Mouse (Mus musculus) embryonic fibroblast, embryonic 13.5 days (primary cell): ENCODE results near the gene Gtf3c1. TPM values are rescaled to one million over a fixed set of nuclear protein-coding genes. Genes with fewer than 3 reads are reported as not detected.
A peak's percentile ranks its signal among the peaks of the same experiment; 100 is the strongest.

Experiments
- H3K27ac ChIP-seq: 2 replicates; pipeline ENCODE4 v1.5.1; 2012; ENCODE audit warnings: low read length, control low read depth, inconsistent platforms; ENCODE audit not compliant: insufficient read depth
- H3K4me1 ChIP-seq: 2 replicates; pipeline ENCODE4 v1.6.1; 2011; ENCODE audit warnings: low read length; ENCODE audit not compliant: control insufficient read depth, insufficient read depth
- H3K4me3 ChIP-seq: 2 replicates; pipeline ENCODE4 v1.5.1; 2011; ENCODE audit warnings: mild to moderate bottlenecking, control low read depth, low read length; ENCODE audit not compliant: insufficient read depth
- CTCF ChIP-seq: IDR thresholded peaks from 2 replicates; pipeline ENCODE4 v1.5.1; 2011; ENCODE audit warnings: mild to moderate bottlenecking, control low read depth, low read length, moderate library complexity, borderline replicate concordance; ENCODE audit not compliant: insufficient read depth
- POLR2A ChIP-seq: IDR thresholded peaks from 2 replicates; pipeline ENCODE4 v1.6.1; 2011; ENCODE audit warnings: low read depth, mild to moderate bottlenecking, control low read depth, low read length, moderate library complexity
- polyA plus RNA-seq: library from polyadenylated mRNA; stranded (reverse); fragments of >200 nt; gene quantifications from 2 replicates; pipeline ENCODE4 v1.2.4, GENCODE M21; 2011; ENCODE audit warnings: low read depth; ENCODE audit not compliant: missing spikeins, insufficient read length

Gtf3c1 gene
- polyA plus RNA-seq, 1 experiment: 74.2 TPM

DNA sequence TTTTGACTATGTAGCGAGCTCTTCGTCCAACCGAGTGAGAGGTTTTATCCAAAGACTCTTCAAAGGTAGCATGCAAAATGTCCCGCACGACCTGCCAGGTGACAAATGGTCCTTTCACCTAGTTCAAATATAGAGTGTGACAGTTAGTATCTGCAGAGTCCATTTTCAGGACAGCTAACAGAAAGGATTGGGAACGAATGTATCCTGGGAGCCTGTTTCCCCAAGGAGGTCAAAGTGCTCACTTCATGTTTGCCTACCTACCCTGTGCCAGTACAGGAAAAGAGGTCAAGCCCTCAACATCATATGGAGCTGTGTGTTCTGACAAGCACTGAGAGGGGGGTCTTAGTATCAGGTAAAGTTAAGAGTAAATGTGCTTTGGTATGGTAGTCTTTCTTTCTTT lies 50.1 kb downstream of the Gtf3c1 start:
- H3K4me3 ChIP-seq: no peak overlapping the region
- no peak overlapping the region for H3K27ac ChIP-seq
- TF ChIP-seq CTCF (no peak), POLR2A (no peak)
- H3K4me1 ChIP-seq: no peaks in the 10 kb centered on the region

GRCm38 (mm10) chr7:125649013-125649412 lies 58.6 kb downstream of the Gtf3c1 start:
- no peaks in the 10 kb centered on the region for H3K4me1 ChIP-seq
- no peak for TF ChIP-seq POLR2A
- TF ChIP-seq CTCF: no peak
- H3K27ac ChIP-seq: no peak overlapping the region
- no peak overlapping the region for H3K4me3 ChIP-seq

DNA sequence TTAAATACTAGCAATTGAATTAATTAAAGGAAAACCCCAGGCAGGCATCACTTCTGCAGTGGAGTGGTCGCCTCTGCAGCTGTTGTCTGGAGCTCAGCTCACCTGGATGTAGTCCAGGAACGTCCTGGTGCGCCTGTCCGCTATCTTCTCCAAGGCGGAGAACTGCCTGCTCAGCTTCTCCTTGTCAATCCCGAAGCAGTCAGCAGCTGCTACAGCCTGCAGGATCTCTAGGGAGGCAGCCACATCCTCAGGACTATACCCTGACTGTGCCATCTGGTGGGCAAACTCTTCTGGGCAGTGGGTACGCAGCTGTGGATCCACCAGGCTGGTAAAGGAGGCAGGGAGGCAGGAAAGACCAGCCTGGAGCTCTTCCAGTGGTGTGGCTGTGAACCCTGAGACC lies 62.2 kb downstream of the Gtf3c1 start:
- Histone ChIP-seq H3K4me3 (no peak overlapping the region), H3K4me1 (no peaks in the 10 kb centered on the region), H3K27ac (no peak overlapping the region)
- no peak for TF ChIP-seq POLR2A
- no peak for TF ChIP-seq CTCF

DNA sequence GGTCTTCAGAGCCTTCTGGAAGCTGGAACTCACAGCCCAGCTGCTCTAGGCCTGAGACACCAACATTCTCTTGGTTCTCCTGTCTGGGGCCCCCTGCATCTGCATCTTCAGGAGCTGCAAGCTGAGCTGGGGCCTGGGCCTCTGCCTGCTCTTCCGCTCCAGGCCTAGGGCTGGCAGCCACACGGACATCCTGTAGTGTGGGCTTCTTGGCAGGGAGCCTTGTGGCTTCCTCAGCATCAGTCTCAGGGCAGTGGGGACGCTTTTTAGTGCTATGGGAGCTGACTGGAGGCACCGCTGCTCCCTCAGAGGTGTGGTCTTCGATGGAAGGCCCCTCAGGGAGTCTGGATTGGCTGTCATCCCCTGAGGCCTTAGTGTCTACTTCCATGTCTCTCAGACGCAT lies 63.7 kb downstream of the Gtf3c1 start:
- Histone ChIP-seq H3K4me1 (no peaks in the 10 kb centered on the region), H3K27ac (no peak overlapping the region), H3K4me3 (no peak overlapping the region)
- TF ChIP-seq POLR2A: no peak
- no peak for TF ChIP-seq CTCF

GRCm38 (mm10) chr7:125638870-125639386 lies 68.7 kb downstream of the Gtf3c1 start:
- Histone ChIP-seq H3K4me1 (no peaks in the 10 kb centered on the region), H3K4me3 (no peak overlapping the region), H3K27ac (no peak overlapping the region)
- TF ChIP-seq CTCF (peak; percentile 86), POLR2A (no peak)

- no peak overlapping the region for H3K27ac ChIP-seq
- TF ChIP-seq POLR2A (no peak), CTCF (no peak)
Measured at GRCm38 (mm10) chr7:125638376-125638775, 69.2 kb downstream of the Gtf3c1 start.

GRCm38 (mm10) chr7:125637220-125638140 lies 70.1 kb downstream of the Gtf3c1 start:
- TF ChIP-seq CTCF: no peak
- TF ChIP-seq POLR2A: no peak
- no peak overlapping the region for H3K4me3 ChIP-seq
- no peaks in the 10 kb centered on the region for H3K4me1 ChIP-seq
- no peak overlapping the region for H3K27ac ChIP-seq

More at GRCm38 (mm10) chr7:125638376-125638775, 69.2 kb downstream of the Gtf3c1 start:
- H3K4me3 ChIP-seq: no peak overlapping the region
- no peaks in the 10 kb centered on the region for H3K4me1 ChIP-seq

DNA sequence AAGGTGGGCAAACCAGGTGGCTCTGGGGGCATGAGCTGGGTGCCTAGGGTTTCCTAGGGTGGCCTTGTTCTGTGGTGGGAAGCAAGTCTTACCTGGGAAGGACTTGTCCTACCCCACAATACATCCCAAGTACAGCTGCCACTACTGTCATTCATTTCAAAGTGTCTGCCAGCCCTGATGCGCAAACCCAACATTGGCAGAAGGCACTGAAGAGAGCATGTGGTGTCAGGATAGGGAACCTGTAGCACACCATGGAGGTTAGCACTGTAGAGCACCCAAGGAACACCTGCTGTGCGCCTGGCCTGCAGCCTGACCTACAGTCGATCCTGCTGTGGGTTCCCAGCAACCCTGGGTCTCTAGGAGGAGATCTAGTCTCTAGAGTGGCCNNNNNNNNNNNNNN lies 76.6 kb downstream of the Gtf3c1 start:
- no peak for TF ChIP-seq CTCF
- TF ChIP-seq POLR2A: no peak
- Histone ChIP-seq H3K4me3 (no peak overlapping the region), H3K4me1 (no peaks in the 10 kb centered on the region), H3K27ac (no peak overlapping the region)

DNA sequence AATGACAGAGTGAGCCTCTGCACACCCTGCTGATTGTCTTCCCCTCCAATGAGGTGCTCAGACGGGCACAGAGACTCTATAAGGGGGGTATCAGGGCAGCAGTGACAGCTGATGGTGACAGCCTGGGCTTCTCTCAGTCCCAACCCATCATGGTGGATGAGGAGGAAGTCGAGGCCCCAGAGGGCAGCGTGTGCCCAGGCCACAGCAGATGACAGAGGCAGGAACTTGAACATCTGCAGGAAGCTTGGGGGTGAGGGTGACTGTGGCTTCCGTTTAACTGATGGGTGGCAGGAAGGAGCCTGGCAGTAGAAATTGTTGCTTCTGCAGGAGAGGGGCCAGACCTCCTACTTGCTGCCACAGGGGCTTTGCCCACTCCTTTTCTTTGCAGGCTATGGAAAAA lies 77.3 kb downstream of the Gtf3c1 start:
- no peaks in the 10 kb centered on the region for H3K4me1 ChIP-seq
- H3K4me3 ChIP-seq: no peak overlapping the region
- TF ChIP-seq POLR2A (no peak), CTCF (no peak)
- no peak overlapping the region for H3K27ac ChIP-seq

DNA sequence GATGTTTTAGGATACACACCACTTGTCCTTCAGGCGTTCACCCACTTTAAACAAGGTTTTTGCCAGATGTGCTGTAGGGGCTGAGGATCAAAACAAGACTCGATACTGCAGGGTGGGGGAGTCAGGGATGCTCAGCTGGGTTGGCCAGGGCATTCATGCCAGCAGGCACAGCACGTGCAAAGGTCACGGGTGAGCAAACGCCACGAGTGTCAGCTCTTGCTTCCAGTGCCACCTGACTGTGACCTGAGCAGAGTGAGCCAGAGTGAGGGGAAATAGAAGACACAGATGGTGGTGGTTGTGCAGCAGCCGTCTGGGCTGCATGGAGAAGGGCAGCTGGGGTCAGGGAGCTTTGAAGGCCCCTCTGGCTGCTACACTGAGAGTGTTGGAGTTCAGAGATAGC lies 81.8 kb downstream of the Gtf3c1 start:
- TF ChIP-seq POLR2A (no peak), CTCF (no peak)
- H3K27ac ChIP-seq: no peak overlapping the region
- H3K4me3 ChIP-seq: no peak overlapping the region
- no peaks in the 10 kb centered on the region for H3K4me1 ChIP-seq
